Mouse (Mus musculus) hindbrain, embryonic 13.5 days (tissue): ENCODE results near the gene Appbp2. TPM values are rescaled to one million over a fixed set of nuclear protein-coding genes. Genes with fewer than 3 reads are reported as not detected.

Experiments used
- ATAC-seq: fragments of 200-750 bp; cut with Nextera tagmentation; 2 replicates; pipeline ENCODE4 v1.8.0; 2017; ENCODE audit warnings: moderate TSS enrichment; ENCODE audit not compliant: low FRiP score
- H3K27ac ChIP-seq: fragments of 300-500 bp; sonication (generic); 2 replicates; pipeline ENCODE4 v1.5.1; 2015; ENCODE audit warnings: inconsistent platforms, mild to moderate bottlenecking, moderate library complexity
- H3K27me3 ChIP-seq: fragments of 300-500 bp; sonication (generic); 2 replicates; pipeline ENCODE4 v1.6.1; 2015; ENCODE audit warnings: mild to moderate bottlenecking, inconsistent platforms
- H3K36me3 ChIP-seq: fragments of 300-500 bp; sonication (generic); 2 replicates; pipeline ENCODE4 v1.6.1; 2015; ENCODE audit warnings: mild to moderate bottlenecking, inconsistent platforms
- H3K4me1 ChIP-seq: fragments of 300-500 bp; sonication (generic); replicated peaks from 2 replicates; pipeline ENCODE4 v1.6.1; 2015; ENCODE audit warnings: inconsistent platforms
- H3K4me2 ChIP-seq: fragments of 300-500 bp; sonication (generic); 2 replicates; pipeline ENCODE4 v1.6.1; 2015; ENCODE audit warnings: inconsistent platforms, mild to moderate bottlenecking, moderate library complexity
- H3K4me3 ChIP-seq: fragments of 300-500 bp; sonication (generic); 2 replicates; pipeline ENCODE4 v1.5.1; 2015; ENCODE audit warnings: mild to moderate bottlenecking, inconsistent platforms
- H3K9ac ChIP-seq: fragments of 300-500 bp; sonication (generic); 2 replicates; pipeline ENCODE4 v1.6.1; 2015; ENCODE audit warnings: mild to moderate bottlenecking, inconsistent platforms
- H3K9me3 ChIP-seq: fragments of 300-500 bp; sonication (generic); 2 replicates; pipeline ENCODE4 v1.6.1; 2016; ENCODE audit warnings: inconsistent platforms
- WGBS: fragments of 180-500 bp; shearing (Covaris S2); methylation state at CpG from one replicate; pipeline ENCODE4 v1.1.7; 2015; 5-methylcytosine and 5-hydroxymethylcytosine counted together
- polyA plus RNA-seq: library from polyadenylated mRNA; unstranded; fragments of >200 nt; fragmentation: Nextera tagmentation; extraction: Ambion mirVana; gene quantifications from 2 replicates; pipeline ENCODE4 v1.2.1, GENCODE M21; 2015

The Appbp2 gene
- polyA plus RNA-seq, 1 experiment from 2014 or later, result 46.3 TPM

- Histone ChIP-seq H3K4me2 (no peak overlapping the region), H3K36me3 (peaks cover 58% of the 10 kb centered on the region), H3K4me3 (no peak overlapping the region), H3K27me3 (no peaks in the 10 kb centered on the region), H3K9ac (no peak overlapping the region), H3K9me3 (no peaks in the 10 kb centered on the region), H3K27ac (no peak overlapping the region), H3K4me1 (no peaks in the 10 kb centered on the region)
- WGBS, result 96% methylated on average over 3 of the region's 3 CpGs
- no peak for ATAC-seq
Observed at GRCm38 (mm10) chr11:85214679-85215078, 20.3 kb downstream of the Appbp2 start.

- peaks cover 72% of the 10 kb centered on the region for H3K36me3 ChIP-seq
- no peak for ATAC-seq
- no peaks in the 10 kb centered on the region for H3K9me3 ChIP-seq
Observed at GRCm38 (mm10) chr11:85213215-85213614, 21.7 kb downstream of the Appbp2 start.

GRCm38 (mm10) chr11:85211151-85211550, 23.8 kb downstream of the Appbp2 start:
- Histone ChIP-seq H3K9ac (no peak overlapping the region), H3K4me1 (no peaks in the 10 kb centered on the region), H3K27ac (no peak overlapping the region), H3K27me3 (no peaks in the 10 kb centered on the region), H3K4me2 (no peak overlapping the region), H3K9me3 (no peaks in the 10 kb centered on the region), H3K36me3 (peaks cover 85% of the 10 kb centered on the region), H3K4me3 (no peak overlapping the region)
- ATAC-seq, result no peak
- WGBS, result 82% methylated on average over 2 of the region's 2 CpGs

More at GRCm38 (mm10) chr11:85213215-85213614, 21.7 kb downstream of the Appbp2 start:
- Histone ChIP-seq H3K27ac (no peak overlapping the region), H3K27me3 (no peaks in the 10 kb centered on the region), H3K4me1 (no peaks in the 10 kb centered on the region), H3K4me2 (no peak overlapping the region), H3K9ac (no peak overlapping the region), H3K4me3 (no peak overlapping the region)
- 96% methylated on average over 2 of the region's 2 CpGs for WGBS

- Histone ChIP-seq H3K4me3 (no peak overlapping the region), H3K9me3 (no peaks in the 10 kb centered on the region), H3K36me3 (peaks cover 75% of the 10 kb centered on the region), H3K9ac (no peak overlapping the region), H3K4me1 (no peaks in the 10 kb centered on the region), H3K27ac (no peak overlapping the region), H3K4me2 (no peak overlapping the region), H3K27me3 (no peaks in the 10 kb centered on the region)
- ATAC-seq, result no peak
Observed at GRCm38 (mm10) chr11:85206231-85206630, 28.7 kb downstream of the Appbp2 start.

- no peaks in the 10 kb centered on the region for H3K9me3 ChIP-seq
- no peak overlapping the region for H3K4me3 ChIP-seq
- ATAC-seq, result no peak
- H3K4me2 ChIP-seq, result no peak overlapping the region
- H3K4me1 ChIP-seq, result no peaks in the 10 kb centered on the region
- H3K36me3 ChIP-seq, result peaks cover 84% of the 10 kb centered on the region
- H3K27me3 ChIP-seq, result no peaks in the 10 kb centered on the region
- WGBS, result 83% methylated on average over 2 of the region's 2 CpGs
- H3K9ac ChIP-seq, result no peak overlapping the region
- no peak overlapping the region for H3K27ac ChIP-seq
Observed at GRCm38 (mm10) chr11:85198906-85199305, 36.0 kb downstream of the Appbp2 start.

- no peaks in the 10 kb centered on the region for H3K4me1 ChIP-seq
- H3K4me3 ChIP-seq, result no peak overlapping the region
- no peak overlapping the region for H3K9ac ChIP-seq
- H3K27ac ChIP-seq, result no peak overlapping the region
- peaks cover 85% of the 10 kb centered on the region for H3K36me3 ChIP-seq
- no peak overlapping the region for H3K4me2 ChIP-seq
- H3K27me3 ChIP-seq, result no peaks in the 10 kb centered on the region
- no peaks in the 10 kb centered on the region for H3K9me3 ChIP-seq
- ATAC-seq, result no peak
- 93% methylated on average over 9 of the region's 9 CpGs for WGBS
Observed at GRCm38 (mm10) chr11:85196046-85196445, 38.9 kb downstream of the Appbp2 start.

- Histone ChIP-seq H3K27ac (no peak overlapping the region), H3K4me1 (no peaks in the 10 kb centered on the region), H3K9ac (no peak overlapping the region), H3K4me3 (no peak overlapping the region), H3K27me3 (no peaks in the 10 kb centered on the region), H3K36me3 (peaks cover 83% of the 10 kb centered on the region), H3K9me3 (no peaks in the 10 kb centered on the region), H3K4me2 (no peak overlapping the region)
- no peak for ATAC-seq
- WGBS, result 95% methylated on average over 11 of the region's 11 CpGs
Observed at GRCm38 (mm10) chr11:85194206-85194605, 40.7 kb downstream of the Appbp2 start.

- no peak overlapping the region for H3K27ac ChIP-seq
- H3K4me2 ChIP-seq, result no peak overlapping the region
- ATAC-seq, result no peak
- H3K27me3 ChIP-seq, result no peaks in the 10 kb centered on the region
- H3K9ac ChIP-seq, result no peak overlapping the region
- peaks cover 66% of the 10 kb centered on the region for H3K36me3 ChIP-seq
- WGBS, result 95% methylated on average over 12 of the region's 12 CpGs
- H3K9me3 ChIP-seq, result no peaks in the 10 kb centered on the region
- no peak overlapping the region for H3K4me3 ChIP-seq
- no peaks in the 10 kb centered on the region for H3K4me1 ChIP-seq
Observed at GRCm38 (mm10) chr11:85190741-85191140, 44.2 kb downstream of the Appbp2 start.

- Histone ChIP-seq H3K4me3 (no peak overlapping the region), H3K36me3 (peaks cover 53% of the 10 kb centered on the region), H3K9ac (no peak overlapping the region), H3K27ac (no peak overlapping the region), H3K4me1 (no peaks in the 10 kb centered on the region), H3K4me2 (no peak overlapping the region), H3K9me3 (no peaks in the 10 kb centered on the region), H3K27me3 (no peaks in the 10 kb centered on the region)
- WGBS, result 95% methylated on average over 4 of the region's 4 CpGs
- ATAC-seq, result no peak
Observed at GRCm38 (mm10) chr11:85189110-85189509, 45.8 kb downstream of the Appbp2 start.

GRCm38 (mm10) chr11:85184839-85185238, 50.1 kb downstream of the Appbp2 start:
- no peak for ATAC-seq
- Histone ChIP-seq H3K4me2 (no peak overlapping the region), H3K9ac (no peak overlapping the region), H3K36me3 (peaks cover 19% of the 10 kb centered on the region), H3K9me3 (no peaks in the 10 kb centered on the region), H3K27me3 (no peaks in the 10 kb centered on the region), H3K4me1 (peaks cover 11% of the 10 kb centered on the region; the same call in 1 of the 2 replicates), H3K27ac (no peak overlapping the region), H3K4me3 (no peak overlapping the region)
- WGBS, result 91% methylated on average over 6 of the region's 6 CpGs

- peaks cover 13% of the 10 kb centered on the region for H3K36me3 ChIP-seq
- no peak overlapping the region for H3K4me2 ChIP-seq
- no peak overlapping the region for H3K9ac ChIP-seq
- WGBS, result 70% methylated on average over 5 of the region's 5 CpGs
- peaks cover 11% of the 10 kb centered on the region; the same call in 1 of the 2 replicates for H3K4me1 ChIP-seq
- no peak for ATAC-seq
- H3K9me3 ChIP-seq, result no peaks in the 10 kb centered on the region
- no peak overlapping the region for H3K27ac ChIP-seq
- H3K4me3 ChIP-seq, result no peak overlapping the region
- no peaks in the 10 kb centered on the region for H3K27me3 ChIP-seq
Observed at GRCm38 (mm10) chr11:85184082-85184481, 50.8 kb downstream of the Appbp2 start.

GRCm38 (mm10) chr11:85183284-85183779, 51.6 kb downstream of the Appbp2 start:
- no peaks in the 10 kb centered on the region for H3K9me3 ChIP-seq
- no peaks in the 10 kb centered on the region for H3K27me3 ChIP-seq
- ATAC-seq, result no peak
- H3K4me2 ChIP-seq, result peak overlapping the region; percentile 60
- peaks cover 6% of the 10 kb centered on the region for H3K36me3 ChIP-seq
- 27% methylated on average over 13 of the region's 13 CpGs for WGBS
- peaks cover 11% of the 10 kb centered on the region; the same call in 1 of the 2 replicates for H3K4me1 ChIP-seq
- H3K4me3 ChIP-seq, result peak overlapping the region; percentile 38
- peak overlapping the region; percentile 71 for H3K9ac ChIP-seq
- peak overlapping the region; percentile 60 for H3K27ac ChIP-seq

- Histone ChIP-seq H3K4me1 (peaks cover 11% of the 10 kb centered on the region; the same call in 1 of the 2 replicates), H3K9me3 (no peaks in the 10 kb centered on the region), H3K9ac (peak overlapping the region; percentile 71), H3K4me2 (peak overlapping the region; percentile 60), H3K27ac (peak overlapping the region; percentile 60), H3K36me3 (peaks cover 4% of the 10 kb centered on the region; the same call in 1 of the 2 replicates), H3K4me3 (peak overlapping the region; percentile 38), H3K27me3 (no peaks in the 10 kb centered on the region)
- WGBS, result 7% methylated on average over 20 of the region's 20 CpGs
- ATAC-seq, result peak; percentile 94
Observed at GRCm38 (mm10) chr11:85182617-85183283, 52.2 kb downstream of the Appbp2 start.
